Mouse (Mus musculus): ENCODE data around the gene Wasf1. TPM values are rescaled to one million over a fixed set of nuclear protein-coding genes. Genes with fewer than 3 reads are reported as not detected.

Wasf1 gene
- total and polyA plus RNA-seq, 2 experiments from 2014 or later: 25.7 to 104 TPM

DNA sequence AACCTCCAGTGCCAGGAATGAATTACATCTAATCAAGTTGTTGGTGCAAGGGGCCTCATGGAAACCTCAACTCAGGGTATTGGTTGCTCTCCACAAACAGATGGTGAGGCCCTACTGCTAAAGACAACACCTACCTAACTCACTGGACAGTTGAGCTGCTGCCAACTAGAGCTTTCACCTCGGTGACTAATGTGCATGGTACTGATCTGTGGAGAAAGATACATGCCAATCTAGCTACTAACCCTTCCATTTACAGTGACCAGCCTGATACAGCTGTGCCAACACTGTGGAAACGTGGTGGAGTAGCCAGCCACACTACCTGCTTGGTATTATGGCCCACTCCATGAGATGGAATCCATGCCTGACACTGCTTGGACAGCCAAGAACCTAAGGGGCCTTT lies 11.2 kb upstream of the Wasf1 start:
- Histone ChIP-seq H3K4me1 (ENCODE audit: insufficient read depth, low read length) (no peaks in the 10 kb centered on the region), H3K27me3 (ENCODE audit: insufficient read depth, low read length) (no peaks in the 10 kb centered on the region), H3K4me2 (ENCODE audit: low read depth, low read length) (no peak overlapping the region), H3K9me3 (ENCODE audit: low read length) (no peaks in the 10 kb centered on the region), H3K36me3 (ENCODE audit: insufficient read depth, low read length) (no peaks in the 10 kb centered on the region), H3K9ac (replicated peaks; ENCODE audit: low read length) (no peak overlapping the region), H3K4me3 (ENCODE audit: low read length) (no peak overlapping the region), H3K27ac (no peak overlapping the region)
- TF ChIP-seq CTCF (IDR thresholded peaks at IDR 0.05; ENCODE audit: low read depth): no peak
- peak; percentile 23 for DNase-seq (ENCODE audit: low spot score)
- 66% methylated on average over 2 of the region's 2 CpGs for WGBS
- no peak for ATAC-seq

DNA sequence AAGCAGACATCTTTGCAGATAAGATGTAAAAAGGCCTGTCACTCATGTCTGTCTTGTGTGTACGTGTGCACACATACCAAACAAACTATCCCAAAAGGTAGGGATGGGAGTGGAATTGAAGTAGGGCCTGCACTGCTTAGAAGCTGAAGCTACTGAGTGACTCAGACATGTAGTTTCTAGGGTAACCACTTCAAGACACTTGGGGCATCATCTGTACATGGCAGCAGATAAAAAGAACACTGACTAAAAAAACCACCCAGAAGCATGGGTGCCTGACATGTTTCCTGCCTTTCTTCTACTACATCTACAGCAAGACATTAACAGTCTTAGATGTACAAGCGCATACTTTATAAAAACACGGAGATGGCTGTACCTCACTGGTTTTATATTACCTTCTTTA lies 5.0 kb upstream of the Wasf1 start:
- DNase-seq (ENCODE audit: low spot score) (no peak), ATAC-seq (no peak)
- Histone ChIP-seq H3K27ac (no peak overlapping the region), H3K27me3 (ENCODE audit: insufficient read depth, low read length) (no peaks in the 10 kb centered on the region), H3K4me1 (ENCODE audit: insufficient read depth, low read length) (peaks cover 5% of the 10 kb centered on the region; the same call in 1 of the 2 replicates), H3K36me3 (ENCODE audit: insufficient read depth, low read length) (no peaks in the 10 kb centered on the region), H3K9me3 (ENCODE audit: low read length) (no peaks in the 10 kb centered on the region), H3K4me3 (ENCODE audit: low read length) (no peak overlapping the region), H3K4me2 (ENCODE audit: low read depth, low read length) (no peak overlapping the region), H3K9ac (replicated peaks; ENCODE audit: low read length) (no peak overlapping the region)
- 90% methylated on average over 3 of the region's 3 CpGs for WGBS
- TF ChIP-seq CTCF (IDR thresholded peaks at IDR 0.05; ENCODE audit: low read depth): no peak

DNA sequence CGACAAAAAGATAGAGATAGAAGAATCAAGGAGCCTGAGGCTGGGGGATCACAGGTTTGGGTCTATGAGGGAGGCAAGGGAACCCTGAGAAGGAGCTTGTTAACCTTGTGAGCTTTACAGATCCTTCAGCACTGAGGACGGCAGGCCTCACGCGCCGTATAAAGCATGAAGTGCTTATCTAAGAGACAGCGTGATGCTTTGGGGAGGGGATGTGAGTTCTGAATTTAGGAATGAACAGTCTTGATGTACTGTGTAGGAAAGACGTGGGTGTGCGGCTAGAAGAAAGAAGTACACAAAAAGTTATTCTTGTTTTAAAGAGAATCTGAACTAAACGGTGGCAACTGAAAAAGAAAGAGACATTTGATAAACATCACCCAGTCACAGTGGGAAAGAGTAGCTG lies 3.3 kb upstream of the Wasf1 start:
- no peak for DNase-seq (ENCODE audit: low spot score)
- Histone ChIP-seq H3K9me3 (ENCODE audit: low read length) (no peaks in the 10 kb centered on the region), H3K27me3 (ENCODE audit: insufficient read depth, low read length) (no peaks in the 10 kb centered on the region), H3K4me3 (ENCODE audit: low read length) (no peak overlapping the region), H3K4me1 (ENCODE audit: insufficient read depth, low read length) (peaks cover 5% of the 10 kb centered on the region; the same call in 1 of the 2 replicates), H3K4me2 (ENCODE audit: low read depth, low read length) (no peak overlapping the region), H3K36me3 (ENCODE audit: insufficient read depth, low read length) (no peaks in the 10 kb centered on the region), H3K27ac (no peak overlapping the region), H3K9ac (replicated peaks; ENCODE audit: low read length) (no peak overlapping the region)
- TF ChIP-seq CTCF (IDR thresholded peaks at IDR 0.05; ENCODE audit: low read depth): no peak
- 95% methylated on average over 9 of the region's 9 CpGs for WGBS
- no peak for ATAC-seq

DNA sequence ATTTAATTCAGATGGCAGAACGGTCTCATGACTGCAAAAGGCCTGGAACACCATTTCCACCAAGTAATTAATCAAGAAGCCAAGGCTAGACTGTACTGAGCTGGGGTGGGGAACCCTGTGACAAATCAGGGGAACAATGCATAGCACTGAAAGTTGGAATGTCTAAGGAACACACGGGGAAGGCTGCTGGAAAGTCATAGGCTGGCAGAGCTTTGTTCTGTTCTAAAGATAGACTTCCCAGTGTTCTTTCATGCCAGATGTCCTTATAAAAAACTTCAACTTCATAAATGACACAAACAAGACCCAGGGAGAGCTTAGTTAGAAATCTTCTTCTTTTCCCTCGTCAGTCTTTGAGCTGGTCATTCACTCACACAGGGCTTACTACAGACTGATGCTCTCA lies 2.0 kb upstream of the Wasf1 start:
- TF ChIP-seq CTCF (IDR thresholded peaks at IDR 0.05; ENCODE audit: low read depth): no peak
- no peak for DNase-seq (ENCODE audit: low spot score)
- Histone ChIP-seq H3K36me3 (ENCODE audit: insufficient read depth, low read length) (no peaks in the 10 kb centered on the region), H3K9ac (replicated peaks; ENCODE audit: low read length) (no peak overlapping the region), H3K27ac (no peak overlapping the region), H3K4me1 (ENCODE audit: insufficient read depth, low read length) (peaks cover 5% of the 10 kb centered on the region; the same call in 1 of the 2 replicates), H3K4me2 (ENCODE audit: low read depth, low read length) (no peak overlapping the region; the same call in 1 of the 2 replicates), H3K4me3 (ENCODE audit: low read length) (no peak overlapping the region), H3K9me3 (ENCODE audit: low read length) (no peaks in the 10 kb centered on the region), H3K27me3 (ENCODE audit: insufficient read depth, low read length) (no peaks in the 10 kb centered on the region)
- WGBS: 62% methylated on average over 3 of the region's 3 CpGs
- no peak for ATAC-seq

DNA sequence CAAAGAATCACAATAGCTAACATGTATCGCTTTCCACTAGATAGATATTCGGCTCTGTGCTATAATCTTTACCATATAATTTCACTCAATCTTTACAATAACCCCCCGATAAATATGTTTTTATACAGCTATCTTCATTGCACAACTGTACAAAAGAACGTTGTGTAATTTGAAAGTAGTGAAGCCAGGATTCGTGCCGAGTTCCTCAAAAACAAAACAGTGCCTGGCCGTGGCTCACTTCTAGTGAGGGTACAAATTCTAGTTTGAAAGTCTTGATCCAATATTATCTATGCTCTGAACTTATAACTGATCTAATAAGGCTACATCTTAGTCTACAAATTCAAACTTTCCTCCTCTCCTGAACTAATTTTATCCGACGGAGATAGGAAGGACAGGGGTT lies 942 bp upstream of the Wasf1 start:
- H3K9me3 ChIP-seq (ENCODE audit: low read length): no peaks in the 10 kb centered on the region
- no peaks in the 10 kb centered on the region for H3K27me3 ChIP-seq (ENCODE audit: insufficient read depth, low read length)
- H3K4me1 ChIP-seq (ENCODE audit: insufficient read depth, low read length): peaks cover 5% of the 10 kb centered on the region; the same call in 1 of the 2 replicates
- TF ChIP-seq CTCF (IDR thresholded peaks at IDR 0.05; ENCODE audit: low read depth): no peak
- H3K36me3 ChIP-seq (ENCODE audit: insufficient read depth, low read length): no peaks in the 10 kb centered on the region
- ATAC-seq (no peak), DNase-seq (ENCODE audit: low spot score) (no peak)
- 13% methylated on average over 9 of the region's 9 CpGs for WGBS
- peak overlapping the region; percentile 93 for H3K4me3 ChIP-seq (ENCODE audit: low read length)
- peak overlapping the region; percentile 95 for H3K9ac ChIP-seq (replicated peaks; ENCODE audit: low read length)
- H3K27ac ChIP-seq: peak overlapping the region; percentile 99
- peak overlapping the region; percentile 74 for H3K4me2 ChIP-seq (ENCODE audit: low read depth, low read length)

DNA sequence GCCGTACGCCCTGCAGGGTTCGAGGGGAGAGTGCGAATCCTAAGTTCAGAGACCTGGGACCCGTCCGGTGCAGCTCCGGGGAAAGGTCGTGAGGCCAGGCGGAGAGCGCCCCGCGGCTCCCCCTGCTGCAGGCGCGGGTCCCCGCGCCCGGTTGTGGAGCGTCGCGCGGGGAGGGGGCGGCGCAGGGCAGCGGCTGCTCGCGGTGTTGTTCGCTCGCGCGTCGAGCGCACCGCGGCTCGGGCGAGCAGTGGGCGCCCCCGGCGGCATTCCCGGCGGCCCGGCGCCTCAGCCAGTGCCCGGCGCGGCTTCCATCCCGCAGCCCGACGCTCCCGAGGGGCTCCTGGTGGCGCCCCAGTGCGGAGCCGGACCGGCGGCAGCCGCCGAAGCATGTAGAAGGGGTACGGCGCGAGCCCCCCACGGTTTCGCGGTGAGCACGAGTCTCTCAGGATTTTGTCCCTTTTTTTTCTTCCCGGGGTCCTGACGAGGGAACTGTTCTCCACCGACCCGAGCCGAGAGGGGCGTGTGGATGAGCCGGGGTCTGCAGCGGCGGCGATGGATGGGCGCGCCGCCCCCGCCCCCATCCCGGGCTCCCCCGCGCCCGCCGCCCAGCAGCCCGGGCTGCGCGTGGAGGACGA lies 486 bp downstream of the Wasf1 start:
- Histone ChIP-seq H3K9ac (replicated peaks; ENCODE audit: low read length) (peak overlapping the region; percentile 95), H3K4me3 (ENCODE audit: low read length) (peak overlapping the region; percentile 93), H3K4me2 (ENCODE audit: low read depth, low read length) (peak overlapping the region; percentile 74), H3K9me3 (ENCODE audit: low read length) (no peaks in the 10 kb centered on the region), H3K27me3 (ENCODE audit: insufficient read depth, low read length) (no peaks in the 10 kb centered on the region), H3K36me3 (ENCODE audit: insufficient read depth, low read length) (no peaks in the 10 kb centered on the region), H3K27ac (peak overlapping the region; percentile 99), H3K4me1 (ENCODE audit: insufficient read depth, low read length) (peaks cover 5% of the 10 kb centered on the region; the same call in 1 of the 2 replicates)
- DNase-seq (ENCODE audit: low spot score) (peak; percentile 94), ATAC-seq (peak; percentile 93)
- peak; percentile 26; the same call in 1 of the 2 replicates for TF ChIP-seq CTCF (IDR thresholded peaks at IDR 0.05; ENCODE audit: low read depth)
- WGBS: under 1% methylated on average over 66 of the region's 87 CpGs

DNA sequence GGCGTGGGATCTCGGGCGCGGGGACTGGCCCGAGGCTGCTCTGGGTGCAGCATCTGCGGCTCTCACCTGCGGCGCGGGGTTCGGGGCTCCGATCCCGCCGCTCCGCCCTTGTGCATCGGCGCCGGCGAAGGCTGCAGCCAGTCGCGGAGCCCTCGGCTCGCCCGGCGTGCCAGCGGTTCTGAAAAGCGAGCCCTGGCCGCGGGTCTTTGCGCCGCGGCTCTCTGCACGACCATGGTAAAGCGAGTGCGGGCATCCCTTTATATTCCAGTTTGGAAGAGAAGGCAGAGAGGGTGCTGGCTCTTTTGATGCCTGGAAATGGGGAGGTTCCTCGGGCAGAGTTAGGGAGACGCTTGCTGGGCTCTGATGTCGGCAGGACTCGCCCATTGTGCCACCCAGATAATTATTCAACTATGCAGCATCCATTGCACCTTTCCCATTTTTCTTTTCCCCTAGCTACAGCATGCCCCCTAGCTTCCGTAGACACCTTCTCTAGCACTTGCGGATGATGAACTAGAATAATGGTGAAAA lies 1.1 kb downstream of the Wasf1 start:
- peak overlapping the region; percentile 95 for H3K9ac ChIP-seq (replicated peaks; ENCODE audit: low read length)
- under 1% methylated on average over 40 of the region's 40 CpGs for WGBS
- peak; percentile 77 for TF ChIP-seq CTCF (IDR thresholded peaks at IDR 0.05; ENCODE audit: low read depth)
- H3K9me3 ChIP-seq (ENCODE audit: low read length): no peaks in the 10 kb centered on the region
- H3K4me3 ChIP-seq (ENCODE audit: low read length): peak overlapping the region; percentile 93
- peak overlapping the region; percentile 74 for H3K4me2 ChIP-seq (ENCODE audit: low read depth, low read length)
- H3K4me1 ChIP-seq (ENCODE audit: insufficient read depth, low read length): peaks cover 5% of the 10 kb centered on the region; the same call in 1 of the 2 replicates
- DNase-seq (ENCODE audit: low spot score): peak; percentile 77
- H3K27me3 ChIP-seq (ENCODE audit: insufficient read depth, low read length): no peaks in the 10 kb centered on the region
- no peaks in the 10 kb centered on the region for H3K36me3 ChIP-seq (ENCODE audit: insufficient read depth, low read length)
- ATAC-seq: peak; percentile 10; the same call in 1 of the 2 replicates
- peak overlapping the region; percentile 99 for H3K27ac ChIP-seq

Measured in hindbrain, postnatal 0 days (tissue).